Mouse (Mus musculus): Measurements from ENCODE around the gene Arsa. TPM values are rescaled to one million over a fixed set of nuclear protein-coding genes. Genes with fewer than 3 reads are reported as not detected.

The Arsa gene
- total and polyA plus RNA-seq, 3 experiments = 9.1 to 28.1 TPM; not detected in 1

GRCm38 (mm10) chr15:89498049-89498960, 21.1 kb upstream of the Arsa start:
- Histone ChIP-seq H3K36me3 (ENCODE audit: control insufficient read depth in 1 of 2, insufficient read depth in 2 of 2, low read length in 2 of 2) (peaks cover 0 to 6% of the 10 kb centered on the region in 2 experiments; a peak in 2 of 4 replicates), H3K4me3 (ENCODE audit: control insufficient read depth in 1 of 2, insufficient read depth in 1 of 2, low read depth in 2 of 2, low read length in 2 of 2) (peak overlapping the region; percentile 74 to 97), H3K9ac (ENCODE audit: control insufficient read depth, low read depth, low read length, poor library complexity, severe bottlenecking) (peak overlapping the region; percentile 69), H3K27ac (ENCODE audit: control insufficient read depth, low read depth, low read length) (peak overlapping the region; percentile 71), H3K4me1 (ENCODE audit: control insufficient read depth in 1 of 2, insufficient read depth in 2 of 2, low read length in 2 of 2) (peaks cover 3 to 23% of the 10 kb centered on the region in 2 experiments; a peak in 3 of 4 replicates), H3K27me3 (ENCODE audit: control insufficient read depth in 1 of 2, insufficient read depth in 2 of 2, low read length in 2 of 2) (no peaks in the 10 kb centered on the region), H3K9me3 (replicated peaks; ENCODE audit: insufficient read depth, low read length) (no peaks in the 10 kb centered on the region), H3K79me2 (ENCODE audit: control insufficient read depth, insufficient read depth, low read length, poor library complexity) (peaks cover 12% of the 10 kb centered on the region)
- DNase-seq (ENCODE audit: low read depth, low spot score) = peak; percentile 79
- TF ChIP-seq CHD1 (IDR thresholded peaks at IDR 0.05; ENCODE audit: low read depth, low read length) (no peak), GATA1 (IDR thresholded peaks at IDR 0.05; ENCODE audit: low read depth, low read length) (no peak), EP300 (IDR thresholded peaks at IDR 0.05; ENCODE audit: low read depth in 1 of 2, low read length in 2 of 2) (no peak), MAFK (IDR thresholded peaks at IDR 0.05; ENCODE audit: borderline replicate concordance, low read depth, low read length) (no peak), SMC3 (IDR thresholded peaks at IDR 0.05; ENCODE audit: low read depth, low read length) (no peak), USF2 (IDR thresholded peaks at IDR 0.05; ENCODE audit: borderline replicate concordance in 1 of 2, insufficient read depth in 1 of 2, low read depth in 1 of 2, low read length in 2 of 2) (no peak), BHLHE40 (IDR thresholded peaks at IDR 0.05; ENCODE audit: borderline replicate concordance, low read depth, low read length) (no peak; the same call in 1 of the 2 replicates), USF1 (IDR thresholded peaks at IDR 0.05; ENCODE audit: low read depth, low read length) (no peak), ELF1 (IDR thresholded peaks at IDR 0.05; ENCODE audit: low read depth, low read length) (0 out of 2 replicates have a peak, but pooled peaks have one; percentile 45), MAZ (IDR thresholded peaks at IDR 0.05; ENCODE audit: low read depth, low read length) (peak; percentile 83), JUND (IDR thresholded peaks at IDR 0.05; ENCODE audit: low read depth, low read length) (no peak), HCFC1 (IDR thresholded peaks at IDR 0.05; ENCODE audit: low read depth, low read length) (no peak), ZKSCAN1 (IDR thresholded peaks at IDR 0.05; ENCODE audit: low read depth, low read length) (no peak), ZMIZ1 (IDR thresholded peaks at IDR 0.05; ENCODE audit: low read depth, low read length) (no peak), MYB (IDR thresholded peaks at IDR 0.05; ENCODE audit: low read depth, low read length) (no peak), POLR2AphosphoS5 (IDR thresholded peaks at IDR 0.05; ENCODE audit: borderline replicate concordance, low read depth, low read length) (no peak), POLR2AphosphoS2 (IDR thresholded peaks at IDR 0.05; ENCODE audit: low read length) (no peak), GABPA (IDR thresholded peaks at IDR 0.05; ENCODE audit: low read depth, low read length) (no peak), ZC3H11A (IDR thresholded peaks at IDR 0.05; ENCODE audit: low read depth, low read length) (no peak), CTCF (IDR thresholded peaks at IDR 0.05 in 2 of 3, conservative IDR thresholded peaks at IDR 0.05 in 1 of 3; ENCODE audit: control insufficient read depth in 1 of 3, insufficient read depth in 1 of 3, low read depth in 2 of 3, low read length in 3 of 3, poor library complexity in 1 of 3, severe bottlenecking in 1 of 3) (no peak), MAX (IDR thresholded peaks at IDR 0.05; ENCODE audit: low read length) (peak; percentile 33; the same call in 1 of the 2 replicates), E2F4 (IDR thresholded peaks at IDR 0.05; ENCODE audit: borderline replicate concordance, low read depth, low read length) (no peak), MXI1 (IDR thresholded peaks at IDR 0.05; ENCODE audit: low read depth, low read length) (peak; percentile 73), ETS1 (IDR thresholded peaks at IDR 0.05; ENCODE audit: low read depth, low read length) (no peak), RCOR1 (IDR thresholded peaks at IDR 0.05; ENCODE audit: low read depth, low read length) (peak; percentile 7; the same call in 1 of the 2 replicates), TBP (IDR thresholded peaks at IDR 0.05; ENCODE audit: low read depth, low read length) (no peak), MEF2A (IDR thresholded peaks at IDR 0.05; ENCODE audit: extremely low read depth, insufficient replicate concordance, low read depth, low read length, poor library complexity, severe bottlenecking) (no peak), UBTF (IDR thresholded peaks at IDR 0.05; ENCODE audit: borderline replicate concordance, insufficient read depth, low read depth, low read length) (no peak), RAD21 (IDR thresholded peaks at IDR 0.05; ENCODE audit: low read depth, low read length) (no peak), SIN3A (IDR thresholded peaks at IDR 0.05; ENCODE audit: low read length) (peak; percentile 77; the same call in 1 of the 2 replicates), KAT2A (conservative IDR thresholded peaks at IDR 0.05; ENCODE audit: low read depth, low read length) (no peak), CHD2 (IDR thresholded peaks at IDR 0.05; ENCODE audit: low read length) (no peak), NELFE (IDR thresholded peaks at IDR 0.05; ENCODE audit: low read depth, low read length) (peak; percentile 12; the same call in 1 of the 2 replicates), NRF1 (IDR thresholded peaks at IDR 0.05; ENCODE audit: insufficient read depth, low read depth, low read length, poor library complexity, severe bottlenecking) (no peak), MYC (IDR thresholded peaks at IDR 0.05; ENCODE audit: low read depth, low read length) (no peak)

All from MEL (cell line).